Mouse (Mus musculus): ENCODE measurements at regions not wholly inside any gene's neighbourhood (a gene's known extent, or its start where the extent isn't known, plus 50 kb on each side); places are given as distances from the start of the nearest gene placed in this dataset.

GRCm38 (mm10) chr17:45917647-45918046 is 114.5 kb downstream of the Vegfa start:
- no peak for TF ChIP-seq CTCF (conservative IDR thresholded peaks at IDR 0.05; ENCODE audit: low read length)
- TF ChIP-seq POU5F1 (IDR thresholded peaks at IDR 0.05; ENCODE audit: borderline replicate concordance, low read length) = no peak
